Mouse (Mus musculus) lung, postnatal 0 days (tissue): ENCODE measurements at regions not wholly inside any gene's neighbourhood (a gene's known extent, or its start where the extent isn't known, plus 50 kb on each side); places are given as distances from the start of the nearest gene placed in this dataset.

Source experiments
- CTCF ChIP-seq: IDR thresholded peaks from 2 replicates; pipeline ENCODE4 v1.5.1; 2016; ENCODE audit warnings: antibody characterized with exemption, mild to moderate bottlenecking
- EP300 ChIP-seq: IDR thresholded peaks from 2 replicates; pipeline ENCODE4 v1.6.1; 2016; ENCODE audit warnings: antibody characterized with exemption, mild to moderate bottlenecking, control low read depth

DNA sequence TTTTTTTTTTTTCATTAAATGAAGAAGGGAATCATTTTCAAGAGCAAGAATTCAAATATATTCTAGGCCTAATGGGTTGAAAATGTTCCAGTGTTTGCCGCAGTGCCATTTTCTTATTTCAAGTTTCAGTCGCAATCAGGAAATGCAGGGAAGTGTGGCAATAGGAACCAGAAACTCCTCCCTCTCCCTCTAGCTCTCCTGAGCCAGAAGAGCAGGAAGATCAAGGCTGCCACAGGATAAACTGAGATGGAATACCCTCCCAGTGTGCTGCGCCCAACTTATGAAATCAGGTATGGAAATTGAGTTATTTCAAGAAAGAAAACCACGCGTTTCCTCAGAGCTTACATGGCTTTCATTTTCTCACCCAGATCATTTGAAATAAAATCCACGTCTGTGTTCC is 460.8 kb upstream of the Plxna2 start:
- TF ChIP-seq CTCF (no peak), EP300 (no peak)
